Mouse (Mus musculus): Measurements from ENCODE around the gene Nanos1. TPM values are rescaled to one million over a fixed set of nuclear protein-coding genes. Genes with fewer than 3 reads are reported as not detected.
A peak's percentile ranks its signal among the peaks of the same experiment; 100 is the strongest.

The Nanos1 gene
- total RNA-seq, 2 experiments from 2014 or later, result 22.1 to 22.8 TPM

DNA sequence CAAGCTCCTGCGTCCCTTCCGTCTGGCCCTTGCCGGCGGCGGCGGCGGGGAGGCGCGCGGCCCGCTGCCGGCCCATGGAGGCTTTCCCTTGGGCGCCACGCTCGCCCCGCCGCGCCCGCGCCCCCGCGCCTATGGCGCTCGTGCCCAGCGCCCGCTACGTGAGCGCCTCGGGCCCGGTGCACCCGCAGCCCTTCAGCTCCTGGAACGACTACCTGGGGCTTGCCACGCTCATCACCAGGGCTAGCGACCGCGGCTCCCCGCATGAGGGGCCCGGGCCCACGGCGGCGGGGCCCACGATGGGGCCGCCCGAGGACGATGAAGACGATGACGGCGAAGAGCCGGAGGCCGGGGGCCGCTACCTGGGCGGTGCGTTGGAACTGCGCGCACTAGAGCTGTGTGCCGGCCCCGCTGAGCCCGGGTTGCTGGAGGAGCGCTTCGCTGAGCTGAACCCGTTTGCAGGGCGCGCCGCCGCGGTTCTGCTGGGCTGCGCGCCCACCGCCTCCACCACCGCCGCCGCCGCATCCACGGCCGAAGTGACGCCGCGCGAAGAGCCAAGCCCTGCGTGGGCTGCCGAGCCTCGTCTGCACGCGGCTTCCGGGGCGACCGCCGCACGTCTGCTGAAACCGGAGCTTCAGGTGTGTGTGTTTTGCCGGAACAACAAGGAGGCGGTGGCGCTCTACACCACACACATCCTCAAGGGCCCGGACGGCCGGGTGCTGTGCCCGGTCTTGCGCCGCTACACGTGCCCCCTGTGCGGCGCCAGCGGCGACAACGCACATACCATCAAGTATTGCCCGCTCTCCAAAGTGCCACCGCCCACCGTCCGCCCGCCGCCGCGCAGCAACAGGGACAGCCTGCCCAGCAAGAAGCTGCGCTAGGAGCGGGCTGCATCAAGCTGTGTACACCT, 658 bp downstream of the Nanos1 start:
- peak; percentile 70 to 73 for DNase-seq (ENCODE audit: extremely low spot score in 1 of 2, low spot score in 2 of 2)
- intact Hi-C loops (cut with DNase I), result loop anchor here (1.0 to 10.0 kb wide), 2 partner anchors 175 to 322 kb away; partner anchors contain the start of gene Cacul1
- no peak for TF ChIP-seq CTCF (IDR thresholded peaks at IDR 0.05)
- peak overlapping the region; percentile 83 for H3K4me3 ChIP-seq
- H3K27ac ChIP-seq, result peak overlapping the region; percentile 96

DNA sequence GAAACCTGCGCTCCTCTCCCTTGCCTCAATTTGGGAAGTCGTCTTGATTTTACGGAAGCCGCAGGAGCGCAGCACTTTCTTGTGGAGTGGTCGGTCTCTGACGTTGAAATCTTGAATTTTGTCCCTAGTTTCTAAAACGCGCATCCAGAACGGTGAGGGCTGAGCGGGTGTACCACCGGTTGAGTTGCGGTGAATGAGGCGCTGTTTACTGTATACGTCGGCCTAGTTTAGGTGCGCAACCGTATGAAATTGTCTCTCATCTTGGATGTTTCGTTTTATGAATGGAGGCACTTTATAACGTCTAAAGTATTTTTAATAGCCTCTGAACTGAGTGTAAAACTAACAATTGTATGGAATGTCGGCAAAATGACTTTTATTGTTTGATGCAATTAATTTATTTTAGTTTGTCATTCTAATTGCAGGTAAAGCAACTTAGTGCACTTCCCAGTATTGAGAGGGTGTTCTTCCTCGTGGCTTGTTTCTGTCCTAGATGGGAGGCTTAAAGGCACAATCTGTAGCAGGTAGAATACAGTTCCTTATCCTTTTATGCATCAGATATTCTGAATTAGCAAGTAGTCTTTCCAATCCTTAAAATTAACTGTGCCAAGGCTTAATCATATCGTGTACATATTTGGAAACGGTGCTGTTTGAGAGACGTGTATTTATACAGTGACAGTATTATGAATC, 1.5 kb downstream of the Nanos1 start:
- no peak for DNase-seq (ENCODE audit: extremely low spot score in 1 of 2, low spot score in 2 of 2)
- H3K27ac ChIP-seq, result peak overlapping the region; percentile 96
- no peak for TF ChIP-seq CTCF (IDR thresholded peaks at IDR 0.05)
- intact Hi-C loops (cut with DNase I), result loop anchor here (10.0 kb wide), 1 partner anchor 322 kb away; no protein-coding TSS in a partner anchor
- H3K4me3 ChIP-seq, result peak overlapping the region; percentile 83

DNA sequence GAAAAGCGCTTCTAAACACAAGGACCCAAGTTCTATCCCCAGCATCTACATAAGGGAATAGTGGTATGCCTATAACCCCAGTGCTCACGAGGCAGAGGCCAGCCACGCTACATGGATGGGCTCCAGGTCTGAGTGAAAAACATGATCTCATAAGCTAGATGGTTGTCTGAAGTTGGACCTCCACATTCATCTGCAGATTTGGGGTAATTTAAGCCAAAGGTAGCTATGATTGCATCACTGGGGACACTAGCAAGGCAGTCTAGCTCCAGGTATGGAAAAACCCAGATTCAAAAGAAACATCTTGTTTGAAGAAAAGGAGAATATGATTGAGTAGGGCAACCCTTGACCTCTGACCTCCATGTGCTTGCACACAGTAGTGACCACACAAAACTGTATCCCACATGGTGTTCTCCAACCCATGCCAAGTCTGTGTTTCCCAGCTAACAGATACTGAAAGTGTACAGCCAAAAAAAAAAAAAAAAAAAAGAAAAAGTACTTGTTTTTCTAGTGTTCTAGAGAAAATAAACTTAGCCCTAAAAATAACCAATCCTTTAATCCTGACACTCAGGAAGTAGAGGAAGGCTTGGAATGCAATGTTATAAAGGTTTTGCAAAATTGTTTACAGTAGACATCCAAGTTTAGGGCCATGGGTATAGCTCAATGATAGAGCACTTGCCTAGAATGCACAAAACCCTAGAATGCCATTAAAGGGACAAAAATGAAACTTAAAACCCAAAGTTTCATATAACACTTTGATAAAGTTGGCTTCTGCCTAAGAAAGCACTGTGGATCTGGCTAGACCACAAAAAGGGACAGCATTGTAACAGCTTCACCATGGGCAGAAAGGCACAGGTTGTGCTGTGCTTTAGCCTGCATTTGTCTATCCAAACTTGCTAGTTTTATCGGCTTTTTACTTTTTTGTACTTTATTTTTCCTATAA, 3.4 kb downstream of the Nanos1 start:
- Histone ChIP-seq H3K27ac (no peak overlapping the region), H3K4me3 (no peak overlapping the region)
- no peak for DNase-seq (ENCODE audit: extremely low spot score in 1 of 2, low spot score in 2 of 2)
- intact Hi-C loops (cut with DNase I), result loop anchor here (10.0 kb wide), 1 partner anchor 324 kb away; no protein-coding TSS in a partner anchor
- no peak for TF ChIP-seq CTCF (IDR thresholded peaks at IDR 0.05)

DNA sequence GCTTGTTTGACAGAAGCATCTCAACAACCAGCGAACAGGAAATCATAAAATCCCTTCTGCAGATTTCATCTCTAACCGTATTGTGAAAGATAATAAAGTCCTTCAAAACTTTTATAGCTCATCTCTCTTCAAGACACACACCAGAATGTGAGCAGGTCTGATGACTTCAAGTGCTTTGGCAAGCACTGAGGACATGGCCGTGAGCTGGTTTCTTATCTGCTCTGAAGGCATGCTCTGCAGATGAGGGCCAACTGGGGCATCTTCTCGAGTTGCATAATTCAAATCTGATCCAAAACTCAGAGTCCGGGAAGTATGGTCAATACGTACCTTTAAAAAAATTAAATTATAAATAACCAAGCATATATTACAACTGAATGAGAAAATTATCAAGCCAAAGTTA, 17.6 kb downstream of the Nanos1 start:
- intact Hi-C loops (cut with DNase I), result no loop called here
- DNase-seq (ENCODE audit: extremely low spot score in 1 of 2, low spot score in 2 of 2), result no peak
- no peak overlapping the region for H3K4me3 ChIP-seq
- H3K27ac ChIP-seq, result no peak overlapping the region
- no peak for TF ChIP-seq CTCF (IDR thresholded peaks at IDR 0.05)

DNA sequence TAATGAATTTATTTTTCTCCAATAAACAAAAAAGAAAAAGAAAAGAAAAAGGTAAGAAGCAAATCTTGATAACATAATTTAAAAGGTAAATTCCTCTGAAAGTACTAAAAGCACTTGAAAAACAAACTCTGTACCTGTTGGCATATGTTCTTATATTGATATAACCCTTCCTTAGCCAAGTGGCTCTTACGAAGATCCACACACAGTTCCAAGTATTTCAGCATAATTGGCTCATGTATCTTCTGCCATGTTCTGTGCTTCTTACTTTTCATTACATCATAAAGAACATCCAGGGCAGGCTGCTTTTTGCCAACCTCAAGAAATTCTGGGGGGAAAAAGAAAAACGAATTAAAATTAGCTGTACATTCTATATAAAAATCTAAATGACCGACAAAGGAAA, 26.2 kb downstream of the Nanos1 start:
- Histone ChIP-seq H3K27ac (no peak overlapping the region), H3K4me3 (no peak overlapping the region)
- no peak for TF ChIP-seq CTCF (IDR thresholded peaks at IDR 0.05)
- intact Hi-C loops (cut with DNase I), result no loop called here
- DNase-seq (ENCODE audit: extremely low spot score in 1 of 2, low spot score in 2 of 2), result no peak

DNA sequence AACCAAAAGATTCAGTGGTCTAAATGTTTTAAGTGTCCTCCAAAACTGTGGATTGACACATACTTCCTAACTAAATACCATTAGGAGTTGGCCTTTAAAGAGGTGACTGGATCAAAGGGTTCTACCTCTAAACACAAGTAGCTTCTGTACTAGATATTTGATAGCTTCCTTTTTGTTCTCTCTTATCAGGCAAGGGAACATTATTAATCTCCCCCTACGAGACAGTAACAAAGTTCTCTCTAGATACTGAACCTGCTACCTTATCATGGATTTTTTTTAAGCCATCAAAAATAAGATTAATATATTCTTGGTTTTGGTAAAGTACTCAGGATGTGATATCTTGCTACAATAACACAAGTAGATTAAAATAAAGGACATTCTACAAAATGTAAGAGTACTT, 28.9 kb downstream of the Nanos1 start:
- Histone ChIP-seq H3K4me3 (no peak overlapping the region), H3K27ac (no peak overlapping the region)
- no peak for TF ChIP-seq CTCF (IDR thresholded peaks at IDR 0.05)
- intact Hi-C loops (cut with DNase I), result no loop called here
- no peak for DNase-seq (ENCODE audit: extremely low spot score in 1 of 2, low spot score in 2 of 2)

DNA sequence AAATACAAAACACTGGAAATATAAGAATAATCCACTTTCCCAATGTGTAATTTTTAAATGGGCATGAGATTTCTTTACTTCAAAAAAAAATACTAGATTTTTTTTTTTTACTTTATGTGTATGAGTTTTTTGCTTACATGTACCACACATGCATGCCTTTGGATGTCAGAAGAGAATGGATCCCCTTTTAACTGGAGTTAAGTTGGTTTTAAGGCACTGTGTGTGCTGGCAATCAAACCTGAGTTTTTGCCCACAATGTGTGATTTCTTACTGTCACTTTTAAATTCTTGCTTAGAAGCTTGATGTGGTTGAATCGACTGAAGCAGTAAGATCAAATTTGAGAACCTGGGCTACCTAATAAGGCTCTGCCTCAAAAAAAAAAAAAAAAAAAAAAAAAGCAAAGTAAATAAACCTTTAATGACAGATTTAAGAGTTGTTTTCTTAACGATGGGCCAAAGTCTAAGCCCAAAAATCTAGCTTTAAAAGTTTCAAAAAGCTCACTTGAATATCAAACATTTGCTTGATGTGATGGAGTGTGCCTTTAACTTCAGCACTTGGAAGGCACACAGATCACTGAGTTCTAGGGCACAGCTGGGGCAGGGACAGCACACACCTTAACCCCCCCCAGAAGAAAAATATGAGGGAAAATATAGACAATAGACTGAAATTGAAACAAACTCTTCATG, 31.8 kb downstream of the Nanos1 start:
- Histone ChIP-seq H3K4me3 (no peak overlapping the region), H3K27ac (no peak overlapping the region)
- intact Hi-C loops (cut with DNase I), result no loop called here
- DNase-seq (ENCODE audit: extremely low spot score in 1 of 2, low spot score in 2 of 2), result no peak
- no peak for TF ChIP-seq CTCF (IDR thresholded peaks at IDR 0.05)

DNA sequence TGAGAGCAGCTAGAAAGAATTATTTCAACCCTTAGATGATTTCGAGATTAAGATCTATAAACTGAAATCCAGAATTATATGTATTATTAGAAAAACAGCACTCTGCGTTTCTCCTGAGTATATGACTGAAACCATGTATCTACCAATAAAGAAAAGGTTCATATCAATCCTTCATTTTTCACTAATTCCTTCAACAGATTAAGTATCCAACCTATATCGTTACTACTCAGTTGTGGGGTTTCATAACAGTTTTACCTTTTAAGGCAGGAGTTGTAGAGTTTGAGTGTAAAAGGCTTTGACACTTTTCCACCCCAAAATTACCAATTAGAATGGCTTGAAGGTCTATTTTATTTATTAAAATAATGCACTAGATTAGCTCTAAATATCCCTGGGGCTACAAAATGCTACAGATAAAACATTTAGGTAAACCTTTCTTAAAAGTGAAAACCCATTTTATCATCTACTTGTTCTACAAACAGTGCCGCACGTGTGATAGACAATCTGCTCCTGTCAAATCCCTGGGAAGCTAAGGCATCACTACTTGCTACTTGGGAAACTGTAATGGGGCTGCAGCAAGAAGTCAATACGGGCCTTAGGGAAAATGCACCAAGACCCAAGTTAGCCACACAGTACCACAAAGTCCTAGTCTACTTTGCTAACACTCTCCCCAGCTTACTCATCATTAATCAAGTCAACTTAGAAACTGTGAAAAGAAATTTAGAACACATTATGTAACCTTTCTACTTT, 32.6 kb downstream of the Nanos1 start:
- H3K27ac ChIP-seq, result no peak overlapping the region; the same call in 1 of the 2 replicates
- intact Hi-C loops (cut with DNase I), result no loop called here
- DNase-seq (ENCODE audit: extremely low spot score in 1 of 2, low spot score in 2 of 2), result no peak
- TF ChIP-seq CTCF (IDR thresholded peaks at IDR 0.05), result no peak
- peak overlapping the region; percentile 99 for H3K4me3 ChIP-seq

DNA sequence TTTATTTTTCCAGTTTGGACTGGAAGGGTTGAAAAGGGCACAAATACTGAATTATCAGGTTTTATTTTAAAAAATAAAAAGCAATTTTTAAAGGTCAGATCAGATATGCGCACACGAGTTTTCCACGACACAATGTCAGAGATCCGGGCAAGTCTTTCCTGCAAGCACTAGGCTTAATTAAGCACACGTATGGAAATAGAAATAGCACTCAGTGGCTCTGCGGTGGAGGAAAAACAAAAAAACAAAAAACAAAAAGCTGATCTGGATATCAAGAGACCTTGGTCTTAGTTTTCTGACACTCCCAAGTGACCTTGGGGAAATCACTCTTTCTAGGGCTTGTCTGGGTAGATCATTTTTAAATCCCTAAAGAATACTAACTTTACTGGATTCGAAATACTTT, 33.7 kb downstream of the Nanos1 start:
- Histone ChIP-seq H3K27ac (peak overlapping the region; percentile 100), H3K4me3 (peak overlapping the region; percentile 99)
- no peak for TF ChIP-seq CTCF (IDR thresholded peaks at IDR 0.05)
- intact Hi-C loops (cut with DNase I), result no loop called here
- DNase-seq (ENCODE audit: extremely low spot score in 1 of 2, low spot score in 2 of 2), result no peak

DNA sequence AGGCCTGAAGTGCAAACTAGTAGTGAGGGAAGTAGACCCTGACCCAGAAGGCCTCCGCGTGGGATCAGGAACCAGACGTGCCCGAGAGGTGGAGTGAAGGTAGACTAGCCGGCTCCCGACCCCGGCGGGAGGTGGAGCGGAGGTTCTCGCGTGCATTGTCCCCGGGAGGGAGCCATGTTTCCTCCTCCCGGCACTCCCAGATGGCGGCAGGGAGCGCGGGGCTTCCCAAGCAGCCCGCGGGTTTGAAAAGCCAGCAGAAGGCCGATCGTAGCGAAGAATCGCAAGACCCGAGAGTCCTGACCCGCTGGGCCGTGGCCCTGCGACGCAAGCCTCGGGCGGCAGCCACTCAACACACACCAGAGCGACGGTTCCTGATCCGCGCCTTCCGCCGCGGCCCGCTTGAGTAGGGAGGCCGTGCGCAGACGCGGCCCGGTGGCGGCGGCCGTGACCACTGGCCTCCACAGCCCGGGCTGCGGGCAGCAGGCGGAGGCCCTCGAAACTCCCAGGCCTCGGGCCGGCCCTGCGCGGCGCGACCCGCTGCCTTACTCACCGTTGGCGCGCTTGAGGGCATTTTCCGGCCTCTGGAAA, 34.2 kb downstream of the Nanos1 start:
- no peak for TF ChIP-seq CTCF (IDR thresholded peaks at IDR 0.05)
- H3K27ac ChIP-seq, result peak overlapping the region; percentile 100
- H3K4me3 ChIP-seq, result peak overlapping the region; percentile 99
- DNase-seq (ENCODE audit: extremely low spot score in 1 of 2, low spot score in 2 of 2), result peak; percentile 39 to 46
- intact Hi-C loops (cut with DNase I), result loop anchor here (1.0 to 2.0 kb wide), 2 partner anchors 21 to 71 kb away; partner anchors contain the start of genes Fam45a and Sfxn4
